Mouse (Mus musculus) lung, postnatal 0 days (tissue): ENCODE results near the gene Fam131b. TPM values are rescaled to one million over a fixed set of nuclear protein-coding genes. Genes with fewer than 3 reads are reported as not detected.
A peak's percentile ranks its signal among the peaks of the same experiment; 100 is the strongest.

ENCODE experiments used
- ATAC-seq: fragments of 200-750 bp; cut with Nextera tagmentation; 2 replicates; pipeline ENCODE4 v1.8.0; 2017; ENCODE audit warnings: moderate library complexity
- DNase-seq: peaks from one replicate; pipeline ENCODE4 v3.0.0-alpha.2; 2016; ENCODE audit warnings: low spot score
- H3K27ac ChIP-seq: fragments of 300-500 bp; sonication (generic); 2 replicates; pipeline ENCODE4 v1.5.1; 2014; ENCODE audit warnings: antibody characterized with exemption, mild to moderate bottlenecking, low read length, mixed read lengths
- H3K27me3 ChIP-seq: fragments of 300-500 bp; sonication (generic); replicated peaks from 2 replicates; pipeline ENCODE4 v1.6.1; 2014; ENCODE audit warnings: low read length, mixed read lengths; ENCODE audit not compliant: insufficient read depth
- H3K36me3 ChIP-seq: fragments of 300-500 bp; sonication (generic); 2 replicates; pipeline ENCODE4 v1.6.1; 2014; ENCODE audit warnings: low read length, mixed read lengths; ENCODE audit not compliant: insufficient read depth
- H3K4me1 ChIP-seq: fragments of 300-500 bp; sonication (generic); 2 replicates; pipeline ENCODE4 v1.6.1; 2014; ENCODE audit warnings: antibody characterized with exemption, low read depth, low read length, mixed read lengths; ENCODE audit not compliant: insufficient read depth
- H3K4me2 ChIP-seq: fragments of 300-500 bp; sonication (generic); replicated peaks from 2 replicates; pipeline ENCODE4 v1.6.1; 2014; ENCODE audit warnings: low read depth, mild to moderate bottlenecking, low read length, moderate library complexity, mixed read lengths
- H3K4me3 ChIP-seq: fragments of 300-500 bp; sonication (generic); 2 replicates; pipeline ENCODE4 v1.5.1; 2014; ENCODE audit warnings: low read depth, low read length
- H3K9ac ChIP-seq: fragments of 300-500 bp; sonication (generic); replicated peaks from 2 replicates; pipeline ENCODE4 v1.6.1; 2014; ENCODE audit warnings: low read depth, mild to moderate bottlenecking
- H3K9me3 ChIP-seq: fragments of 300-500 bp; sonication (generic); 2 replicates; pipeline ENCODE4 v1.6.1; 2016; ENCODE audit warnings: low read length, mixed read lengths
- CTCF ChIP-seq: IDR thresholded peaks from 2 replicates; pipeline ENCODE4 v1.5.1; 2016; ENCODE audit warnings: antibody characterized with exemption, mild to moderate bottlenecking
- EP300 ChIP-seq: IDR thresholded peaks from 2 replicates; pipeline ENCODE4 v1.6.1; 2016; ENCODE audit warnings: antibody characterized with exemption, mild to moderate bottlenecking, control low read depth
- WGBS: fragments of 180-500 bp; shearing (Covaris S2); extraction: QIAGEN DNeasy Blood & Tissue Kit; methylation state at CpG from one replicate; pipeline ENCODE4 v1.1.7; 2014; 5-methylcytosine and 5-hydroxymethylcytosine counted together
- polyA plus RNA-seq: library from polyadenylated mRNA; unstranded; fragments of >200 nt; fragmentation: Nextera tagmentation; extraction: Ambion mirVana; gene quantifications from 2 replicates; pipeline ENCODE4 v1.2.1, GENCODE M21; 2015

Fam131b gene
- polyA plus RNA-seq, result not detected in 2 replicates

- Histone ChIP-seq H3K9ac (no peak within 1 kb of the TSS), H3K4me2 (peak within 1 kb of the TSS; percentile 89), H3K9me3 (no peaks in the 10 kb centered on the region), H3K36me3 (no peaks in the 10 kb centered on the region), H3K27ac (no peak within 1 kb of the TSS), H3K27me3 (peaks cover 17% of the 10 kb centered on the region; the same call in 1 of the 2 replicates), H3K4me3 (peak within 1 kb of the TSS; percentile 51), H3K4me1 (peaks cover 6% of the 10 kb centered on the region; the same call in 1 of the 2 replicates)
- no peak for TF ChIP-seq EP300
- TF ChIP-seq CTCF, result no peak
- ATAC-seq (peak; percentile 47), DNase-seq (no peak)
- WGBS, result under 1% methylated on average over 21 of the region's 68 CpGs
Measured at GRCm38 (mm10) chr6:42324482-42325267, at the start of gene Fam131b. Gene Fam131b, minus strand, starts transcription at chr6:42324643.

GRCm38 (mm10) chr6:42373669-42374430 lies 49.4 kb upstream of the Fam131b start:
- WGBS, result 47% methylated on average over 6 of the region's 7 CpGs
- Histone ChIP-seq H3K9me3 (no peaks in the 10 kb centered on the region), H3K9ac (no peak overlapping the region; the same call in 1 of the 2 replicates), H3K4me1 (peaks cover 14% of the 10 kb centered on the region), H3K36me3 (no peaks in the 10 kb centered on the region), H3K4me3 (peak overlapping the region; percentile 57), H3K27ac (peak overlapping the region; percentile 91), H3K27me3 (no peaks in the 10 kb centered on the region), H3K4me2 (peak overlapping the region; percentile 87)
- TF ChIP-seq EP300, result no peak
- no peak for TF ChIP-seq CTCF
- no peak for ATAC-seq
- no peak for DNase-seq

DNA sequence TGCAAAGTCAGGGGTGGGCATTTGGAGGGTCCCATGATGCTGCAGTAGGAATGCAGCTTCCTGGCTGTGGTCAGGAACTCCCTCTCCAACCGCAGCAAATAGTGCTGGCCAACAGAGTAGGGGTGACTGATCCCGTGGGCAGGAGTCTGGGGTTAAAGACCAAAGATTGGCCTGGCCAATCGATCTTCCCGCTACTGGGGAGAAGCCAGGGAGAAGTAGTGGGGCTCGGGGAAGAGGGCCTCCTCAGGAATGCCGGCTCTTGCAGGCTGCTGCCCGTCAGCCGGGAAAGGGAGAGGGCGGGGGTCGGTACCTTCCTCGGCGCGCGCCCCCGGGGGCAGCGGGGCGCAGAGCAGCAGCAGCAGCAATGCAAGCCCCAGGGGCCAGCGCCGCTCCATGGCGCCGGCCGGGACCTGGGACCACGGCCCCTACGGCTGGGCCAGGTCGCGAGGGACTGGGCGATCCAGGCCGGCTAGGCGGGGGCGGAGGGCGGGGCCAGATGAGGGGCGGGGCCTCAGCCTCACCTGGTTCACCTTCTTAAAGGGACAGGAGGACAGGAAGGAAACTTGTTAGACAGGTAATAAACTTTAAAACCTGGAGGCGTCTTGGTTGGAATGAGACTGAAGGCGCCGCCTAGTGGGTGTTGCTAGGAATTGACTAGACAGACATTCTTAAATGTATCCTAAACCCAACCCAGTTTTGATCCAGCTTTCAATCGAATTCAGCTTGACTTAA lies 48.5 kb upstream of the Fam131b start, which contains the start of gene Epha1:
Gene Epha1 (minus strand): TSS at position 453 of the 732 bp plus-strand sequence.
- H3K27ac ChIP-seq, result peak within 1 kb of the TSS; percentile 91
- H3K4me3 ChIP-seq, result peak within 1 kb of the TSS; percentile 57
- ATAC-seq (peak; percentile 55), DNase-seq (peak; percentile 96)
- H3K27me3 ChIP-seq, result no peaks in the 10 kb centered on the region
- H3K4me2 ChIP-seq, result peak within 1 kb of the TSS; percentile 87
- WGBS, result 1% methylated on average over 35 of the region's 36 CpGs
- peaks cover 14% of the 10 kb centered on the region for H3K4me1 ChIP-seq
- peak; percentile 69 for TF ChIP-seq CTCF
- TF ChIP-seq EP300, result 0 out of 2 replicates have a peak, but pooled peaks have one; percentile 27
- no peaks in the 10 kb centered on the region for H3K36me3 ChIP-seq
- no peaks in the 10 kb centered on the region for H3K9me3 ChIP-seq
- H3K9ac ChIP-seq, result peak within 1 kb of the TSS; percentile 74

DNA sequence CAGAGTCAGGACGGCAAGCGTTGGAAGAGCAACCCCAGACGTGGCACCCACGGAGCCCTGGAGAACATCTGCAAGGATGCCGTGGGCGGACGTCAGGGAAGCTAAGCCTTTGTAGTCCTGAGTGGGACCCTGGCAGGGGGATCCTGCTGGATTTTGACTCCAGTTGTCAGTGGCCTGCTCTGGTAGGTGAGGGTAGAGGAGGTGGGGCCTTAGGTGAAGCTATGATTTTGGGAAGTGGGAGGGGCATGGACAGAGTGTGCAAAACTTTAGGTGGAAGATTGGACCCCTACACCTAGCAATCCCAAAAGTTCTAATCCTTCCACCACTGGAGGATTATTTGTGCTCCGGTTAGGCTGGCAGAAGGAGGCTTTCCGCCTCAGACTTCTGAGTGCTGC lies 48.0 kb upstream of the Fam131b start:
- H3K4me2 ChIP-seq, result peak overlapping the region; percentile 87
- H3K9me3 ChIP-seq, result no peaks in the 10 kb centered on the region
- no peaks in the 10 kb centered on the region for H3K36me3 ChIP-seq
- no peak for TF ChIP-seq EP300
- no peak for TF ChIP-seq CTCF
- 29% methylated on average over 9 of the region's 9 CpGs for whole genome bisulfite sequencing
- H3K27me3 ChIP-seq, result no peaks in the 10 kb centered on the region
- DNase-seq (no peak), ATAC-seq (no peak)
- peak overlapping the region; percentile 91 for H3K27ac ChIP-seq
- H3K4me3 ChIP-seq, result peak overlapping the region; percentile 57
- H3K9ac ChIP-seq, result peak overlapping the region; percentile 74
- H3K4me1 ChIP-seq, result peaks cover 14% of the 10 kb centered on the region

DNA sequence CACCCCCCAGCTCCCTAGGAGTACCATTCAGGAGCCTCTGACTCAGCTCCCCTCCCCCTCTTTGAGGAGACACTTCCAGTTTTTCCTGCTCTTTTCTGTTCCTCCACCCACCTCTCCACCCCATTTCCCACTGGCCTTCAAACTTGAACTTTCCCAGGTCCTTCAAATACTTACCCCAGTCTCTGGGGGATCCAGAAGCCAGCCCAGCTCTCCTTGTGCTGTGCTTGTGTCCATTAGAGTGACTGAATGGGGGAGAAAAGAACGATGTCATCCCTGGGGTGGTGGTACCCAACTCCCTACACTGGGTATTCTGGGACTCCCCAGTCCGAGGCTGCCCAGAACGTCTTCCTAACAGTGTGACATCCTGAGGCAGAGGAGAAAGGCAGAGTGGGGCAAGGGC lies 47.6 kb upstream of the Fam131b start:
- ATAC-seq (no peak), DNase-seq (no peak)
- H3K27me3 ChIP-seq, result no peaks in the 10 kb centered on the region
- H3K36me3 ChIP-seq, result no peaks in the 10 kb centered on the region
- 15% methylated on average over 3 of the region's 3 CpGs for WGBS
- TF ChIP-seq EP300 (no peak), CTCF (no peak)
- peak overlapping the region; percentile 74; the same call in 1 of the 2 replicates for H3K9ac ChIP-seq
- H3K4me3 ChIP-seq, result peak overlapping the region; percentile 57
- H3K4me2 ChIP-seq, result peak overlapping the region; percentile 87
- peak overlapping the region; percentile 91 for H3K27ac ChIP-seq
- peaks cover 14% of the 10 kb centered on the region for H3K4me1 ChIP-seq
- H3K9me3 ChIP-seq, result no peaks in the 10 kb centered on the region
